Mouse (Mus musculus) kidney, postnatal 0 days (tissue): ENCODE measurements around the gene Elavl4. TPM values are rescaled to one million over a fixed set of nuclear protein-coding genes. Genes with fewer than 3 reads are reported as not detected.

ENCODE experiments used
- ATAC-seq: fragments of 200-750 bp; cut with Nextera tagmentation; replicated peaks from 2 replicates; pipeline ENCODE4 v1.8.0; 2017; ENCODE audit warnings: low read depth, moderate number of reproducible peaks, moderate TSS enrichment, moderate library complexity; ENCODE audit not compliant: low FRiP score
- DNase-seq: peaks from one replicate; pipeline ENCODE4 v3.0.0-alpha.2; 2016; ENCODE audit warnings: low spot score
- H3K27ac ChIP-seq: fragments of 300-500 bp; sonication (generic); 2 replicates; pipeline ENCODE4 v1.5.1; 2014; ENCODE audit warnings: mild to moderate bottlenecking
- H3K27me3 ChIP-seq: fragments of 300-500 bp; sonication (generic); 2 replicates; pipeline ENCODE4 v1.6.1; 2014; ENCODE audit warnings: low read length, mixed read lengths; ENCODE audit not compliant: insufficient read depth
- H3K36me3 ChIP-seq: fragments of 300-500 bp; sonication (generic); 2 replicates; pipeline ENCODE4 v1.6.1; 2014; ENCODE audit warnings: low read length, mixed read lengths; ENCODE audit not compliant: insufficient read depth
- H3K4me1 ChIP-seq: fragments of 300-500 bp; sonication (generic); replicated peaks from 2 replicates; pipeline ENCODE4 v1.6.1; 2014; ENCODE audit warnings: antibody characterized with exemption, low read length, mixed read lengths; ENCODE audit not compliant: insufficient read depth
- H3K4me2 ChIP-seq: fragments of 300-500 bp; sonication (generic); 2 replicates; pipeline ENCODE4 v1.6.1; 2014; ENCODE audit warnings: mild to moderate bottlenecking, low read length, moderate library complexity, mixed read lengths
- H3K4me3 ChIP-seq: fragments of 300-500 bp; sonication (generic); replicated peaks from 2 replicates; pipeline ENCODE4 v1.5.1; 2014; ENCODE audit warnings: low read depth, low read length
- H3K9ac ChIP-seq: fragments of 300-500 bp; sonication (generic); 2 replicates; pipeline ENCODE4 v1.6.1; 2014; ENCODE audit warnings: low read depth, low read length
- H3K9me3 ChIP-seq: fragments of 300-500 bp; sonication (generic); replicated peaks from 2 replicates; pipeline ENCODE4 v1.6.1; 2016; ENCODE audit warnings: low read length, inconsistent platforms, mixed read lengths
- CTCF ChIP-seq: IDR thresholded peaks from 2 replicates; pipeline ENCODE4 v1.5.1; 2016; ENCODE audit warnings: antibody characterized with exemption, low read depth, mild to moderate bottlenecking, moderate library complexity
- WGBS: fragments of 180-500 bp; shearing (Covaris S2); extraction: QIAGEN DNeasy Blood & Tissue Kit; methylation state at CpG from one replicate; pipeline ENCODE4 v1.1.7; 2014; 5-methylcytosine and 5-hydroxymethylcytosine counted together
- polyA plus RNA-seq: library from polyadenylated mRNA; unstranded; fragments of >200 nt; fragmentation: Nextera tagmentation; extraction: Ambion mirVana; gene quantifications from 2 replicates; pipeline ENCODE4 v1.2.1, GENCODE M21; 2015

The Elavl4 gene
- polyA plus RNA-seq, 1 experiment from 2014 or later = 8.8 TPM

DNA sequence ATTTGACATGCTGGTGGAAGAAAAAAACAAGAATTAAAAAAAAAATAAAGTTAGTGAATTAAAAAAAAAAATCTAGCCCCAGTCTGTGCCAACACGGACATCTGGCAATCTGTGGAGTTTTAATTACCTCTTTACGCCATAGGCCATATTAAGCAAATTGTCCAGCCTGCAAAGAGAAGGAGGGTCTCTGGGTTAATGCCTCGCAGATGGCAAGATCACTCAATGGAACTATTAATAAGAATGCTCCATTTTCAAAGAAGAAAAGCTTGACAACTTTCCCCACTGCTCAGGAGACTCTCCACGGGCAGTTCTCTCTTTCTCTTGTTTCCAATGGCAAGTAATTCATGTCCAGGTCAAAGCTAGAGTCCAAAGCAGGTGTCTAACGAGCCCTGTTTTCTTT, 142.1 kb downstream of the Elavl4 start:
- H3K4me1 ChIP-seq = no peaks in the 10 kb centered on the region

DNA sequence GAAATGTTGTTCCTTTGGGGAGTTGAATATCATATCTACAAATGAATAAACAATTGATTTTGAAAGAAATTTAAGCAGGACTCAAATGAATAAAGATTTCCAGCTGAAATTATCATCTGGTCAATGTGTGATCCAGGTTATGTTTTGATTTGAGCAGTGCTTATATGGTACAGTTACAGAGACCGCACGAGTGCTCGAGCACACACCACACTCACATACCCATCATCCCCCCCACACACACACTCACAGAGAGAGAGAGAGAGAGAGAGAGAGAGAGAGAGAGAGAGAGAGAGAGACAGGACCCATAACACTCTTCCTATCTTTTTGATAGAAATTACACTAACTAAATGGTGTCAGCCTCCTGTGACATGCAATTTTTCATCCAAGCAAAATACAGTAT, 150.0 kb downstream of the Elavl4 start:
- H3K9me3 ChIP-seq = no peaks in the 10 kb centered on the region
- no peak overlapping the region for H3K9ac ChIP-seq
- no peak for TF ChIP-seq CTCF

More for the DNA sequence above, 142.1 kb downstream of the Elavl4 start:
- Histone ChIP-seq H3K27ac (no peak overlapping the region), H3K36me3 (no peaks in the 10 kb centered on the region), H3K9me3 (no peaks in the 10 kb centered on the region), H3K4me2 (no peak overlapping the region), H3K4me3 (no peak overlapping the region), H3K9ac (no peak overlapping the region), H3K27me3 (no peaks in the 10 kb centered on the region)
- WGBS = 50% methylated on average over 5 of the region's 5 CpGs
- DNase-seq (no peak), ATAC-seq (no peak)
- TF ChIP-seq CTCF = no peak

DNA sequence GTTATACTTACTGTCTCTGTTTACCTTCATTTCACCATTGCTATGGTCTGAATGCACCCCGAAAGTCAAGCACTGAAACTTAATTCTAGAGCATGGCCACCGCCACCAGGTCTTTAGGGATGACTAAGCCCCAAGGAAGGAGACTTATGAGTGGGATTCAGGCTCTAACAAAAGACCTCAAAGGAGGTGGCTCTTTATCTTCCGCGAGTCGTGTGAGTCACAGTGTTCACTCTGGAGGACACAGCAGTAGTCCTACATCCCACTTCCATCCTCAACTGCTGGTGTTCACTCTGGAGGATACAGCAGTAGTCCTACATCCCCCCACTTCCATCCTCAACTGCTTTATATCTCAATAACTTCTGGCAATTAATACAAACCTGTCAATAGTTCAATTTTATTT, 151.8 kb downstream of the Elavl4 start:
- H3K27me3 ChIP-seq = no peaks in the 10 kb centered on the region
- no peak for ATAC-seq
- no peaks in the 10 kb centered on the region for H3K36me3 ChIP-seq
- no peak for DNase-seq
- no peak overlapping the region for H3K27ac ChIP-seq
- no peaks in the 10 kb centered on the region for H3K9me3 ChIP-seq
- TF ChIP-seq CTCF = no peak
- no peak overlapping the region for H3K4me2 ChIP-seq
- H3K9ac ChIP-seq = no peak overlapping the region
- no peaks in the 10 kb centered on the region for H3K4me1 ChIP-seq
- no peak overlapping the region for H3K4me3 ChIP-seq
- 94% methylated on average over 5 of the region's 5 CpGs for WGBS

More for the DNA sequence above, 150.0 kb downstream of the Elavl4 start:
- Histone ChIP-seq H3K36me3 (no peaks in the 10 kb centered on the region), H3K4me2 (no peak overlapping the region), H3K4me1 (no peaks in the 10 kb centered on the region), H3K27me3 (no peaks in the 10 kb centered on the region), H3K4me3 (no peak overlapping the region), H3K27ac (no peak overlapping the region)
- 56% methylated on average over 3 of the region's 3 CpGs for WGBS
- ATAC-seq = no peak
- no peak for DNase-seq

DNA sequence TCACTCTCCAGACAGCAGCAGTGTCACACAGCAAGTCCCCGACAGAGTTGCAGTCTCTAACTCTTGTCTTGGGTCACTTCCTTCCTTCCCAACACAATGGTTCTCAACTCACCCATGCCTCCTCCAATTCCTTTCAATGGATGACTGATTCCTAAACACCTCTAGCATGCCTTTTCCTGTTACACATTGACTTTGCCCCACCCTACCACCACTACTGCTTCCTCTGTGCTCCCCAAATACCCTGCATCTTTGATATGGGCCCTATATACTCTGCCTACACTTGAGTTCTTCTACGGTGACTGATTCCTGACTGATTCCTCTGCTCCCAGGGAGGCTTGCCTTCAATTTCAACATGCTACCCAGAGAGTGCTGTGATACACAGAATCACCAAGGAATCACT, 153.1 kb downstream of the Elavl4 start:
- H3K9me3 ChIP-seq = no peaks in the 10 kb centered on the region
- WGBS = 41% methylated on average over 2 of the region's 2 CpGs
- H3K4me1 ChIP-seq = no peaks in the 10 kb centered on the region
- no peaks in the 10 kb centered on the region for H3K36me3 ChIP-seq
- H3K4me2 ChIP-seq = no peak overlapping the region
- no peak overlapping the region for H3K27ac ChIP-seq
- H3K4me3 ChIP-seq = no peak overlapping the region
- ATAC-seq (no peak; the same call in 1 of the 2 replicates), DNase-seq (peak; percentile 24)
- no peak for TF ChIP-seq CTCF
- no peak overlapping the region for H3K9ac ChIP-seq
- H3K27me3 ChIP-seq = no peaks in the 10 kb centered on the region

DNA sequence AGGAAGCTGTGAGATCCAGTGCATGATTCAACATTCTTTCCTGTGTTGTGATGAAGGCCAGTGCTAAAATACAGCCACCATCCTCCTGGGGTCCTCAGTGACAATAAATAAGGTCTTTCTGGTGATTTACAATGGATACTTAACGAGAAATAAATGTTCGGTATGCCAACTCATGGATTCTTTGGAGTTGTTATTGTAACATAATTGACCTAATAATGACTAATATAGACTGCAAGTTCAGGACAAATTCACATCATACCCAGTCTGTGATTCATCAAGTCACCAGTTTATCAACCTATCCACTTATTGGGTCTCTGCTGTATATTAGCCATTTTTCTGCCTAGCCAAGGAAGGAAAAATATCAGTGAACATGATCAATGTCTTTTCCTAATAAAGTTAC, 174.4 kb downstream of the Elavl4 start:
- Histone ChIP-seq H3K27me3 (no peaks in the 10 kb centered on the region), H3K36me3 (no peaks in the 10 kb centered on the region), H3K4me2 (no peak overlapping the region), H3K27ac (no peak overlapping the region), H3K4me3 (no peak overlapping the region), H3K9ac (no peak overlapping the region), H3K9me3 (no peaks in the 10 kb centered on the region), H3K4me1 (no peaks in the 10 kb centered on the region)
- TF ChIP-seq CTCF = no peak
- ATAC-seq (no peak), DNase-seq (no peak)
- WGBS = 72% methylated on average over 2 of the region's 2 CpGs

DNA sequence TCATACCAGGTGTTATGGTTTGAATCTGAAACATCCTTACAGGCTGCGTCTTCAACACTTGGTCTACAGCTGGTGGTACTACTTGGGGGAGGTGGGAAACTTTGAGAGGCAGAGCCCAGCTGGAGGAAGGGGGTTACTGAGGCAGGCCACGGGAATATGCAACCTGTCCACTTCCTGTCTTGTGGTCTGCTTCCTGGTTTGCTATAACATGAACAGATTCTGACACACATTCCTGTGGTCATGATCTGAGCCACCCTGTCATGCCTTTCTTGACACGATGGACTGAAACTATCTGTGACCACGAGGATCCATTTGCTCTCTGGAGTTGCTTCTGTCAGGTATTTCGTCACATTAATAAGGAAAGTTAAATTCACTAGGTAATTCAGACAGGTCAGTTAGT, 179.7 kb downstream of the Elavl4 start:
- WGBS = 78% methylated on average over 5 of the region's 5 CpGs
- TF ChIP-seq CTCF = no peak

DNA sequence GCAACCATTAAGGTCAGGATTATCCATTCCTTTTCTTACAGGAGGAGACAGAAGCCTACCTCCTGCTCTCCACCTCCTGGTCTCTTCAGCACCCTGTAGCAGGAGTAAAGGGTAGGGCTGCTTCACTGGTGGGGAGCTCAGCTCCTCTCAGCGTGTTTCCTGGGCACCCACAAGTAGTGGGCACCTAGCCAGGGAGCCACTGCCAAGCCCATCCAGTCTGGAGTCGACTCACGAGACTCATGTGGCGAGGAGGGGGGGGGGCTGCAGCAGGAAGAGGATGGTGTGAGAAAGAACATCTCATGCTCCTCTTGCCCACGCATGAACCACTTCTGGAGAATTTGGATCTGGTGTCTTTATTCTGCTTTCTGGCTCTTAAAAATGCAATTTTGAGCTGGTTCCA, 186.5 kb downstream of the Elavl4 start:
- no peaks in the 10 kb centered on the region for H3K4me1 ChIP-seq
- no peak overlapping the region for H3K9ac ChIP-seq
- DNase-seq = no peak
- H3K4me3 ChIP-seq = no peak overlapping the region
- no peaks in the 10 kb centered on the region for H3K27me3 ChIP-seq
- no peak overlapping the region for H3K4me2 ChIP-seq
- WGBS = 72% methylated on average over 5 of the region's 5 CpGs
- no peak for ATAC-seq
- TF ChIP-seq CTCF = no peak
- H3K27ac ChIP-seq = no peak overlapping the region
- no peaks in the 10 kb centered on the region for H3K36me3 ChIP-seq
- H3K9me3 ChIP-seq = no peaks in the 10 kb centered on the region

More for the DNA sequence above, 179.7 kb downstream of the Elavl4 start:
- Histone ChIP-seq H3K9ac (no peak overlapping the region), H3K4me2 (no peak overlapping the region), H3K27me3 (no peaks in the 10 kb centered on the region), H3K4me1 (no peaks in the 10 kb centered on the region), H3K36me3 (no peaks in the 10 kb centered on the region), H3K27ac (no peak overlapping the region), H3K9me3 (no peaks in the 10 kb centered on the region), H3K4me3 (no peak overlapping the region)
- DNase-seq (no peak), ATAC-seq (no peak)
